Mouse (Mus musculus) stomach, postnatal 0 days (tissue): ENCODE measurements around the gene Rptor.

ENCODE experiments used
- CTCF ChIP-seq: IDR thresholded peaks from 2 replicates; pipeline ENCODE4 v1.5.1; 2016; ENCODE audit warnings: antibody characterized with exemption, low read depth, mild to moderate bottlenecking, moderate library complexity
- EP300 ChIP-seq: optimal IDR thresholded peaks from 2 replicates; pipeline ENCODE3; 2016; ENCODE audit warnings: antibody characterized with exemption

DNA sequence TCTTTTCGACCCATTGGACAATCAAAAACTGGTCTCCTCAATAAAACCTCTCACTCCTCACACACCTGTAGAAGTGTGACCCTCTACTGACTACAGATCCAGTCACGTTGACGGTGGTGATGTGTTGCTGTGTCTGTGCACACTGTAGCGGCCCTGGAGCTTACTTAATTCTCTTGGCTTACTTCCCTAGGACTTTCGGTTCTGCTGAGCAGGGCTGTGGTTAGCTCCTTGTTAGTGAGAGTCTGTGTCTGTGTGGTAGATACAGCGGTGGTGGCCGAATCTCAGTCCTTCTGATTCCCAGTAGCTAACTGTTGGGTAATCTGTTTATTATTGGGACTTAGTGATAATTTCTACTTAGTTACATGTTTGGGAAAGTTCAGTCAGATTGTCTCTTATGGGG is 12.4 kb downstream of the Rptor start:
- TF ChIP-seq CTCF (no peak), EP300 (no peak)
